Mouse (Mus musculus) brown adipose tissue, adult 24 weeks (tissue): ENCODE results near the gene Stat3. TPM values are rescaled to one million over a fixed set of nuclear protein-coding genes. Genes with fewer than 3 reads are reported as not detected.
A peak's percentile ranks its signal among the peaks of the same experiment; 100 is the strongest.

Experiments used
- H3K27ac ChIP-seq: fragments of 200-500 bp; replicated peaks from 2 replicates; pipeline ENCODE4 v1.5.1; 2012; ENCODE audit warnings: low read depth, mild to moderate bottlenecking, low read length
- H3K4me1 ChIP-seq: fragments of 200-500 bp; 2 replicates; pipeline ENCODE4 v1.6.1; 2012; ENCODE audit warnings: low read length, mixed read lengths; ENCODE audit not compliant: control insufficient read depth, insufficient read depth, insufficient read length
- H3K4me3 ChIP-seq: fragments of 200-500 bp; 2 replicates; pipeline ENCODE4 v1.5.1; 2012; ENCODE audit warnings: low read depth, mild to moderate bottlenecking, low read length, moderate library complexity; ENCODE audit not compliant: insufficient read depth
- polyA plus RNA-seq: library from polyadenylated mRNA; stranded (reverse); fragments of >200 nt; gene quantifications from 2 replicates; pipeline ENCODE4 v1.2.4, GENCODE M21; 2012; ENCODE audit not compliant: missing spikeins, insufficient read depth, insufficient read length

Stat3 gene
- polyA plus RNA-seq, 1 experiment: 20.9 TPM

DNA sequence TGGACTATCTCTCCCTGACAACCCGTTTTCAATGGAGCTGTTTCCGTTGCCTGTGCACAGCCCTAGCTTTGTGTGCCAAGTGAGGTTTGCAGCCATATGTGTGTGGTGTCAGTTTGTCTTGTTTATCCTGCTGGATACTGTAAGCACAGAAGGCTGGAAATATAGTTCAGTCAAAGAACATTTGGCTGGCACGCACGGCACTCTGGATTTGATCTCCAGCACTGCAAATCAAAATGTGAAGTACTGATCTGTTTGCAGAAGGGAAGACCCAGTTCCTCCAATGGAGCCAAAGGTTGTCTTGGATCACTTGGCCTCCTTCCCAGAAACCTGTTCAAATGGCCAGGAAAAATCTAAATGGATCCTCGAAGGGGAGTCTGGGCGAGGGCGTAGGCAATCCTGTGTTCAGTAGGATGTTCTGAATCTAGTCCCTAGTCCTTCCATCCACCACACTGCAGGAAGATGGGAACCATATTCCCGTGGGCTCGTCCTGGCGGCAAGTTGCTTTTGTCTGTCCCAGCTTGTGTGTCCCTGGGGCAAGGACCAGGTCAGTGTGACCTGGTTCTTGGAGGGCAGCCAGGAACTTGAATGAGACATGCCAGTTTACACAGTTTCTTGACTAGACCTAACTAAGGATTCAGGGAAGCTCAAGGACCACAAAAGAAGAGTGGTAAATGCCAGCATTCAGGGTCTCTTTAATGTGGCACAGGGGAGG is 68.9 kb downstream of the Stat3 start:
- H3K27ac ChIP-seq: no peak overlapping the region
- no peak overlapping the region for H3K4me3 ChIP-seq
- H3K4me1 ChIP-seq: peaks cover 9% of the 10 kb centered on the region

DNA sequence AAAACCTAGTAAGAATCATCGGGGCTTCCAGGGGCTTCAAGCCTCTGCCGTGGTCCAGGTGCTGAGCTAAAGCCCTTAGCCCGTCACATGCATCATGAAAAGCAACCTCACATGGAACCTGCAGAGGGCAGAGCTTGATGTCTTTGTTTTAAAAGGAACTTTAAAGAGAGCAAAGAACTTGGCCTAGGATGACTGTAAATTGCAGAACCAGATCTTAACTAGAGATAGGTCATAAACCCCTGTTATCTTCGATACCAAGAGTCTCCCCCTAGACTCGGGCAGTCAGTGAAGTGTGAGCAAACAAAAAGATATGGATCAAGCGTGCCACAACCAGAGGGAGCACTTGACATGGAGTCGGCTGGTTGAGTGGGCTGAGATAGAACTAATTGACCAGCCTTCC is 73.7 kb downstream of the Stat3 start:
- no peak overlapping the region for H3K27ac ChIP-seq
- peaks cover 18% of the 10 kb centered on the region for H3K4me1 ChIP-seq

DNA sequence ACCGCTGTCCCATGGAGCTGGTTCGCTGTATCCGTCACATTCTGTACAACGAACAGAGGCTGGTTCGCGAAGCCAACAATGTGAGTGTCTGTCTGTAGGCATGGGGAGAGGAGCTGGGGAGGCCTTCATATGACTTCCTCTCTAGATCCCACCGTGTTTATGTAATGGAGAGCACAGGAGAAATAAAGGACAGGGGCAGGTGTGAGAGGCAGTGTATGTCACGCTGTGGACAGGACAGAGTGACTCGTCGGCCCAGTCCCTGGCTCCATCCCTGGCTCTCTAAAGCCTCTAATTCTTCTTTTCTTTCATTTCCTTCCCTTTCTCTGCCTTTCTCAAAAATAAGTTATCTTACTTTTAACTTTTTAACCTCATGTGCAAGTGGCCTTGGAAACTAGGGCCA is 76.2 kb downstream of the Stat3 start:
- no peak overlapping the region for H3K27ac ChIP-seq
- H3K4me1 ChIP-seq: peaks cover 20% of the 10 kb centered on the region
- H3K4me3 ChIP-seq: no peak overlapping the region

More for the DNA sequence above, 73.7 kb downstream of the Stat3 start:
- no peak overlapping the region for H3K4me3 ChIP-seq

DNA sequence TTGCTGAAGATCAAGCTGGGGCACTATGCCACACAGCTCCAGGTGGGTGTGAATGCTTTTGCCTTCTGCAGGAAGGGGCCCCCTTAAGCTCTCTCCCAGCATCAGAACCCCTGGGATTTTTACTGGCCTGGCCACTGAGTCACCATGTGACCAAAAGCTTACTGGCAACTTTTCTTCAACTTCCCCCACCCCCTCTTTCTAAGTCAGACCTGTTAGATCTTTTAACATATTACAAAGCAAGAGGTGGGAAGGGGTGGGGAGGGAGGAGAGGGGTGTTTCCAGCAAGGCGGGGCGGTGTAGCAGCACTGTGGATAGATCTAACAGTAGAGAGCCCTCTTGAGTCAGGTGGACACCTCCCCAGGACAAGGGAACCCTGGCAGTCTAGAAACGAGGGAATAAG is 77.5 kb downstream of the Stat3 start:
- Histone ChIP-seq H3K4me1 (peaks cover 24% of the 10 kb centered on the region), H3K27ac (no peak overlapping the region; the same call in 1 of the 2 replicates), H3K4me3 (peak overlapping the region; percentile 72; the same call in 1 of the 2 replicates)

DNA sequence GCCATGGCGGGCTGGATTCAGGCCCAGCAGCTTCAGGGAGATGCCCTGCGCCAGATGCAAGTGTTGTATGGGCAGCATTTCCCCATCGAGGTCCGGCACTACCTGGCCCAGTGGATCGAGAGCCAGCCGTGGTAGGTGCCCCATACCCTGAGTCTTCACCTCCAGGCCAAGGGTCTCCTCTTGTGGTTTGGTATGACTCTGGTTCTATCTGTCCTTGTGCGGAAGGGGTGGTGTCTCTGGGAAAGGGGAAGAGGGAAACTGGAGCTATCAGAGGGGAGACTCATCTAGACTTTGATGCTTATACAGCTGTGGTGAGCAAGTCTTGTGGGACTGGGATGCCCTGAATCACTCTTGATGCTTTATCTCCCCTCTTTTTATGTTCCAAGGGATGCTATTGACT is 78.0 kb downstream of the Stat3 start:
- peak overlapping the region; percentile 72 for H3K4me3 ChIP-seq
- H3K27ac ChIP-seq: peak overlapping the region; percentile 25
- peaks cover 24% of the 10 kb centered on the region for H3K4me1 ChIP-seq

DNA sequence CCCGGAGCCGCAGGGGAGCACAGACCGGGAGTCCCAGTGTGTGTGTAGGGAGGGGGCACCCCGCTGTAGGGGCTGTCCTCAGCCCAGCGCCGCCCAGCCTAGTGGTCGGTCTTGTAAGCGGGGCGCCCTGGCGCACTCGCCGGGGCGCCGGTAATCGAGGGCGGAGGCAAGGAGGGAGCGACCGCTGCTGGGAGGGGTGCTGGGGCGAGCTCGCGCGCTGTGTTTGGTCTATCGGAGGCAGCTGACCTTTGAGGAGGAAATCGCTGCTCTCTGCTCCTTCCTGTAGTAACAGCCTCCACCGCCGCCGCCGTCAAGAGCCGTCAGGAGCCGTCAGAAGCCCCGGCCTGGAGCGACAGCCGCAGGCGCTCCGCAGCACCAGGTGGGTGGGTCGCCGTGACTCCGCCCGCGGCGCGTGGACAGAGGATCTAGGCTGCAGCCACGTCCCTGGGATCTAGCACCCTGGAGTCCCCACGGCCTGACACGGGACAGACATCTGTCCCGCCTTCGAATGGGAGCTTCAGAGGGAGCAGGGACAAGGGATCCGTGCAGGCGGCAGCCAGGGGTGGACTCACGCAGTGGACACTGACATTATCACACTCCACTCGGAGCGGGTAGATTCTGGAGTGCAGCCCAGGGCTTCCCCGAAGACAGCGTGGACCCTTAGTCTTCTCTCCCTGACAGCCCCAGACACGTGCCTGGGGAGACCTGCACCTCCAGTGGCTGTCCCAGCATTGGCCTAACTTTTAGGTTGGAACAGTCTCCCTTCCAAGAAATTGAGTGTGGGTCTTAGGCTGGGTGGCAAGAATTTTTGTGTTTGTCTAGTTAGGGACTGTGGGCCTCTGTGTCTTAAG is 78.9 kb downstream of the Stat3 start:
- peak overlapping the region; percentile 72 for H3K4me3 ChIP-seq
- H3K4me1 ChIP-seq: peaks cover 24% of the 10 kb centered on the region
- H3K27ac ChIP-seq: peak overlapping the region; percentile 25

DNA sequence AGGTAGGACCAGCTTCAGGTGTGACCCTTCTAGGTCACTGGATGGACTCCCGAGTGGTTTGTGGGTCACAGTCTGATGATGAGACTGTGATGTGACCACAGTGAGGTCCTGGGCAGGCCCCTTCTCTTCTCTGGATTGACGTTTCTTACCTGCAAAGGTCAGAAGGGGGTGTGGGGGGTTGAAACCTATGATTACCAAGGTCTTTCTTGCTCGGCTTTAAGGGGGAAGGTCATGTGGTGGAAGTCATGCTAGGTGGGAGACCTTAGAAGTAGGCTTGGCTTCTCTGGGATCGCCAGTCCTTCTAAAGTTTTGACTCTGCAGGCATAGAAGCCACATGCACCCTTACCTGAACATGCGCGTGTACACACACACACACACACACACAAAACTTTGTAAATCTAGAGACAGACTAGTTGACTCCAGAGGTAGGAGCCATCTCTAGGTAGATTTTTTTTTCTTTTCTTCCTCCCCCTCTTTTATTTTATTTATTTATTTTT is 79.7 kb downstream of the Stat3 start:
- H3K4me3 ChIP-seq: peak overlapping the region; percentile 44
- H3K4me1 ChIP-seq: peaks cover 24% of the 10 kb centered on the region
- H3K27ac ChIP-seq: peak overlapping the region; percentile 40

DNA sequence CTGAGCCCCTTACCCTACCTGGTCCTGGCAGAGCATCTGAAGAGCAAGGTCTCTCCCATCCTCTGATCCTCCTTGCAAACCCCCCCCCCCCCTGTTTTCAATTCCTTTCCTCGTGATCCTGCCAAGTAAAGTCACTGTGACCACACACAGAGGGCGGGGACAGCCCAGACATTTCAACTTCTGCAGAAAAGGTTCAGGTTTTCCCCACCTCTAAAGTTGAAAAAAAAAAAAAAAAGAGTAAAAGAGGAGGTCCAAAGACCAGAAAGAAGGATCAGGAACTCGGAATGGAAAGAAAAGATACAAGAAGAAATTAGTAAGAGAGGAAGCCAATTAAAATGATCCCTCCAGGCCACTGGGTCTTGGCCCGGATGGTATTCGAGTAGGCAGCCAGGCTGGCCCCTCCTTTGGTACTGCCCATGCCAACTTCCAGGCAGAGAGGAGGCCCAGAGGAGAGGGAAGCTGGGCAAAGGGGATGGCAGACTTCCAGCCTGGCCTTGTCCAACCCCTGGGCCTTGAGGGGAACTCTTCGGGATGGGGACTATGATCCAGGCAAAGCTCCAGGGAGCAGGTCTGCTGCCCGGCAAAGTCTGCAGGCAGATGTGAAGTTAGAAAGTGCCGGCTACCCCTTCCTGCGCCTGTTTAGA is 80.3 kb downstream of the Stat3 start, which contains the start of gene Stat5a:
Stat5a (plus strand) TSS at position 417 of the 644 bp plus-strand sequence.
- Histone ChIP-seq H3K4me3 (peak within 1 kb of the TSS; percentile 72), H3K27ac (peak within 1 kb of the TSS; percentile 64), H3K4me1 (peaks cover 24% of the 10 kb centered on the region)

DNA sequence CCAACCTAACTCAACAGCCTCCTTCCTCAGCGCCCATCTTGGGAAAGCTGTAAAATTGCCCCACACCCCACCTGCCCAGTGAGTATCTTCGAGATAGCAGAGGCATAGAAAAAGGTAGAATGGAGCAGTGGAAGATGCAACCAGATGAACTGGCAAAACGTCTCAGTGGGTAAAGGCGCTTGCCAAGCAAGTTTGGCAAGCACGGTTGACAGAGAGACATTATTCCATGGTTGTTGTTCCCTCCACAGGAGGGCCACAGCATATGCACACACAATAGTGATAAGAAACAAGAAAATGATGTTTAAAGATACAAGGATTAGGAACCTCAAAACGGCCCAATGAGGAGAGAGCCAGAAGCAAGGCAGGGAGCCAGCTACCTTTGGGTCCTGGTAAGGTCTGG is 81.4 kb downstream of the Stat3 start:
- peaks cover 24% of the 10 kb centered on the region for H3K4me1 ChIP-seq
- peak overlapping the region; percentile 64; the same call in 1 of the 2 replicates for H3K27ac ChIP-seq
- H3K4me3 ChIP-seq: no peak overlapping the region

DNA sequence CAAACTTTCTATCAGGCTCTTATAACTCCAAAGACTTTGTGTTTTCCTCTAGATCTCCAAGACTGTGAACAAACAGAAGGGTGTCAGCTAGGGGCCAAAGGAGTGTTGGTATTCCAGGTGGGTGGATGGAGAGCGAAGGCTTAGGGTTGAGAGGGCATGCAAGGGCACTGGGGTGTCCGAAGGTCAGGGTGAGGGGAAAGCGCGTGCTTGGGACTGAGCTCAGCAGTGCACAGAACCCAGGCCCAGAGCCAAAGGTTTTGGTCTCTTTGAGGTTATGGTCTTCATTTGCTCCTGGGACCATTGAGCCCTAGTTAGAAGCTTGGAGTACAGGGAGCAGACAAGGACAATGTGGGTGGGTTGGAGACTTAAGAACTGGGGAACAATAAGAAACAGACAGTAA is 84.2 kb downstream of the Stat3 start:
- Histone ChIP-seq H3K4me3 (no peak overlapping the region), H3K27ac (no peak overlapping the region)

DNA sequence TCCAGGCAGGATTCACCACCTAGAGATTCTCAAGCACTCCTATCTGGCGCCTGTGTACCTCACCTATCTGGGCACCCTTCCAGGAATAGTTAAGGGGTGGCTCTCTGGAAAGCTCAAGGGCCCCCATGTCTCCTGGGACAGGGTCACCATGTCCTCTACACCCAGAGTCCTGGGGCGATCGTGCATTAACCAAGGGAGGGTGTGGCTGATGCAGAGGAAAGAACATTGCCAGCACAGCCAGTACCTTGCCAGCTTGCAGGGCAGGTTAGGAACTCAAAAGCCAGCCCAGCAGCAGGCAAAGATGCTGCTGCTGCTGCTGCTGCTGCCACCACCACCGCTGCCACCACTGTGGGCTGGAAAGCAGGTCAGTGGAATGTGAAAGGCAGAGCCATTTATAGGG is 85.1 kb downstream of the Stat3 start:
- Histone ChIP-seq H3K27ac (no peak overlapping the region), H3K4me3 (no peak overlapping the region), H3K4me1 (peaks cover 11% of the 10 kb centered on the region; the same call in 1 of the 2 replicates)

More for the DNA sequence above, 84.2 kb downstream of the Stat3 start:
- peaks cover 14% of the 10 kb centered on the region; the same call in 1 of the 2 replicates for H3K4me1 ChIP-seq

DNA sequence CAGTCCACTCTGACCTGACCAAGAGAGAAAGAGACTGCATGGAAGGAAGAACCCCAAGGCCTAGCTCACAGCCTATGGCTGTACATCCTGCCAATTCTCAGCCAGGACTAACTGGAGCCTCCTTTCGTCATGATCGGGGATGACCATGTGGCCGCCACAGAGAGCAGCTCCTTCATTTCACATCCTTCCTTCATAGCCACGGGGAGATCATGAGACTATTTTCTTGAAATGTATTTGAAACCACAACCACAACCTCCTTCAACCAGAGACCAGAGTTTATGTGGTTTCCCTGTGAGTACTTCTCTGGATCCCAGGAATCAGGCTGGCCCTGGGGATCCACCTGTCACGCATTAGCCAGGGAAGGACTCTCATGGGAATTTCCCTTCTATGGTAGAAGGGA is 86.3 kb downstream of the Stat3 start:
- no peak overlapping the region for H3K27ac ChIP-seq

DNA sequence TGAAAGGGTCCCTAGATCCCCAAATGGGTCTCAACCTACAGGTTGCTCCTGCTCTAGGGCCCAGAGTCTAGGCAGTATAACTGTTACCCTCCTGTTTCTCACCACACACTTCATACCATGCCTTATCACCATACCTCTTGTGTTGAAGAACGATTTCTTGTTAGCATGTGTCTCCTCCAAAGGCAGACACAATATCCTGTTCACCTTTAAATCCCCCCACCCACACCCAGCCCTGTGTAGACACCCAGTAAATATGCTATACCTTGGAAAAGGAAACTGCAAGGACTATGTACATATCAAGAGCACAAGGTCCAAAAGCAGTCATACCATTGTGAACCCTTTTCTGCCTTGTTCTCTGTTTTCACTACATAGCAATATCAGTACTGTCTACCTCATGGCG is 87.3 kb downstream of the Stat3 start:
- peaks cover 4% of the 10 kb centered on the region; the same call in 1 of the 2 replicates for H3K4me1 ChIP-seq
- no peak overlapping the region for H3K4me3 ChIP-seq
- no peak overlapping the region for H3K27ac ChIP-seq

More for the DNA sequence above, 86.3 kb downstream of the Stat3 start:
- no peak overlapping the region for H3K4me3 ChIP-seq
- peaks cover 7% of the 10 kb centered on the region; the same call in 1 of the 2 replicates for H3K4me1 ChIP-seq

DNA sequence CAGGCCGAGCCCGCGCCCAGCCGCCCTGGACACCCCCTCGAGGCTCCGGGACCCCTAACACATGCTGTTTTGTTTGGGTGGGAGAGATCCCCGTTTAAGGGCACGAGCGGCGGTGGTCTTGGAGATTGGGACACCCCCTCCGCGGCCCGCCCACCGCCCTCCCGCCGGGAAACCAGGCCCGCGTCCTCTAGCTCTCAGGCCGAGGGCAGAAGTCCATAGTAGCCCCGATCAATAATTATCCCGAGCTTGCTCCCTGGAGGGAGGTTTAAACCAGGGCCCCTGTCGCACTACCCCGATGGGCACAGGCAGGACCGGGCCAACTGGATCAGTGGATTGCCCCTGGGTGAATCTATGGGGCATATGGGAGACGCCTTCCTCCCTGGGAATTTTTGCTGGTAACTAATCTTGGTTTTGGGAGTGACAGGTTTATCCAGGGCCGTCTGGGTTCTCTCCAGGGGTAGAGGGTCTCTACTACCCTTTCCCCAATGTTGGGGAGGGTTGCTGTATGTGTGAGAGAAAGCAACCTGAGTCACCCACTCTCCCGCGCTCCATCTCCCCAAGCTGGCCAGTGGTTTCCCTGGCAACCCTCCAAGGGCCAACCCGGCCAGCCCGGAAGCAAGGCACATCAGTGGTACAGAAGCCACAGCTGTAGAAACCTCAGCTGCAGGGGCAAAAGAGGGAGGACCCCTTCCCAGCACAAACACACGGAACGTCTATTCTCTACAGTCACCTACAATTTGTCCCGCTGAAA is 88.4 kb downstream of the Stat3 start:
- Histone ChIP-seq H3K4me3 (peak overlapping the region; percentile 100), H3K4me1 (peaks cover 5% of the 10 kb centered on the region; the same call in 1 of the 2 replicates), H3K27ac (peak overlapping the region; percentile 88)
